Mouse (Mus musculus) MEL (cell line): ENCODE measurements around the gene Tmem175. TPM values are rescaled to one million over a fixed set of nuclear protein-coding genes. Genes with fewer than 3 reads are reported as not detected.

Experiments used
- DNase-seq: peaks from one replicate; pipeline ENCODE4 v3.0.0; 2011; ENCODE audit warnings: low read depth, low spot score
- H3K27ac ChIP-seq: 2 replicates; pipeline ENCODE4 v1.5.1; 2012; ENCODE audit warnings: low read depth, mild to moderate bottlenecking, control low read depth, low read length, moderate library complexity; ENCODE audit not compliant: control insufficient read depth
- H3K27me3 ChIP-seq, 2 experiments: fragments of 150-350 bp in 1 of 2; sonication (generic) in 1 of 2; 2 replicates each; pipeline ENCODE4 v1.6.1; 2012; ENCODE audit warnings: low read length in 2 of 2, mild to moderate bottlenecking in 2 of 2, improper control_type of control experiment in 1 of 2, moderate library complexity in 1 of 2; ENCODE audit not compliant: insufficient read depth in 2 of 2, control insufficient read depth in 1 of 2
- H3K36me3 ChIP-seq, 2 experiments: 2 replicates each; pipeline ENCODE4 v1.6.1; 2012 to 2014; ENCODE audit warnings: low read length in 2 of 2, improper control_type of control experiment in 1 of 2, inconsistent platforms in 1 of 2, mild to moderate bottlenecking in 1 of 2; ENCODE audit not compliant: insufficient read depth in 2 of 2, control insufficient read depth in 1 of 2
- H3K4me1 ChIP-seq, 2 experiments: fragments of 150-350 bp in 1 of 2; sonication (generic) in 1 of 2; 2 replicates each; pipeline ENCODE4 v1.6.1; 2012; ENCODE audit warnings: low read length in 2 of 2, improper control_type of control experiment in 1 of 2, mild to moderate bottlenecking in 1 of 2; ENCODE audit not compliant: insufficient read depth in 2 of 2, control insufficient read depth in 1 of 2
- H3K4me3 ChIP-seq, 2 experiments: fragments of 150-350 bp in 1 of 2; sonication (generic) in 1 of 2; 2 replicates each; pipeline ENCODE4 v1.5.1; 2012; ENCODE audit warnings: low read depth in 2 of 2, low read length in 2 of 2, mild to moderate bottlenecking in 2 of 2, moderate library complexity in 2 of 2, control low read depth in 1 of 2, improper control_type of control experiment in 1 of 2; ENCODE audit not compliant: control insufficient read depth in 1 of 2, insufficient read depth in 1 of 2
- H3K79me2 ChIP-seq: 2 replicates; pipeline ENCODE4 v1.6.1; 2012; ENCODE audit warnings: mild to moderate bottlenecking, low read length, moderate library complexity; ENCODE audit not compliant: control insufficient read depth, poor library complexity, insufficient read depth
- H3K9ac ChIP-seq: 2 replicates; pipeline ENCODE4 v1.6.1; 2012; ENCODE audit warnings: low read depth, mild to moderate bottlenecking, control low read depth, low read length, moderate library complexity; ENCODE audit not compliant: control insufficient read depth, poor library complexity, severe bottlenecking
- H3K9me3 ChIP-seq: fragments of 150-350 bp; sonication (generic); replicated peaks from 2 replicates; pipeline ENCODE4 v1.6.1; 2012; ENCODE audit warnings: mild to moderate bottlenecking, low read length, improper control_type of control experiment, moderate library complexity; ENCODE audit not compliant: insufficient read depth
- BHLHE40 ChIP-seq: IDR thresholded peaks from 2 replicates; pipeline ENCODE4 v1.6.1; 2012; ENCODE audit warnings: low read depth, mild to moderate bottlenecking, inconsistent platforms, low read length, improper control_type of control experiment, borderline replicate concordance
- CHD2 ChIP-seq: IDR thresholded peaks from 2 replicates; pipeline ENCODE4 v1.6.1; 2011; ENCODE audit warnings: low read length, improper control_type of control experiment
- CTCF ChIP-seq, 3 experiments: IDR thresholded peaks in 2 of 3; conservative IDR thresholded peaks in 1 of 3; 2 replicates each; pipeline ENCODE4 v1.5.1; 2011 to 2012; ENCODE audit warnings: low read length in 3 of 3, low read depth in 2 of 3, mild to moderate bottlenecking in 2 of 3, improper control_type of control experiment in 1 of 3, inconsistent platforms in 1 of 3, mixed read lengths in 1 of 3, moderate library complexity in 1 of 3; ENCODE audit not compliant: control insufficient read depth in 1 of 3, insufficient read depth in 1 of 3, poor library complexity in 1 of 3, severe bottlenecking in 1 of 3
- E2F4 ChIP-seq: IDR thresholded peaks from 2 replicates; pipeline ENCODE4 v1.6.1; 2011; ENCODE audit warnings: low read depth, low read length, improper control_type of control experiment, borderline replicate concordance
- ELF1 ChIP-seq: IDR thresholded peaks from 2 replicates; pipeline ENCODE4 v1.6.1; 2014; ENCODE audit warnings: low read depth, mild to moderate bottlenecking, inconsistent platforms, low read length, improper control_type of control experiment, moderate library complexity
- EP300 ChIP-seq, 2 experiments: IDR thresholded peaks; 2 replicates each; pipeline ENCODE4 v1.6.1; 2011; ENCODE audit warnings: improper control_type of control experiment in 2 of 2, low read length in 2 of 2, low read depth in 1 of 2, mild to moderate bottlenecking in 1 of 2
- ETS1 ChIP-seq: IDR thresholded peaks from 2 replicates; pipeline ENCODE4 v1.6.1; 2012; ENCODE audit warnings: low read depth, mild to moderate bottlenecking, inconsistent platforms, low read length, improper control_type of control experiment, moderate library complexity
- GABPA ChIP-seq: IDR thresholded peaks from 2 replicates; pipeline ENCODE4 v1.6.1; 2012; ENCODE audit warnings: low read depth, mild to moderate bottlenecking, inconsistent platforms, low read length, improper control_type of control experiment, moderate library complexity
- GATA1 ChIP-seq: IDR thresholded peaks from 2 replicates; pipeline ENCODE4 v1.6.1; 2011; ENCODE audit warnings: low read depth, low read length, improper control_type of control experiment
- HCFC1 ChIP-seq: IDR thresholded peaks from 2 replicates; pipeline ENCODE4 v1.6.1; 2012; ENCODE audit warnings: low read depth, mild to moderate bottlenecking, inconsistent platforms, low read length, improper control_type of control experiment, moderate library complexity
- JUND ChIP-seq: IDR thresholded peaks from 2 replicates; pipeline ENCODE4 v1.6.1; 2011; ENCODE audit warnings: low read depth, mild to moderate bottlenecking, improper control_type of control experiment, low read length
- KAT2A ChIP-seq: conservative IDR thresholded peaks from 2 replicates; pipeline ENCODE4 v1.6.1; 2012; ENCODE audit warnings: low read depth, low read length, improper control_type of control experiment, inconsistent platforms
- MAFK ChIP-seq: IDR thresholded peaks from 2 replicates; pipeline ENCODE4 v1.6.1; 2011; ENCODE audit warnings: low read depth, mild to moderate bottlenecking, low read length, improper control_type of control experiment, borderline replicate concordance
- MAX ChIP-seq: IDR thresholded peaks from 2 replicates; pipeline ENCODE4 v1.6.1; 2011; ENCODE audit warnings: low read length, improper control_type of control experiment
- MAZ ChIP-seq: IDR thresholded peaks from 2 replicates; pipeline ENCODE4 v1.6.1; 2012; ENCODE audit warnings: low read depth, mild to moderate bottlenecking, inconsistent platforms, low read length, improper control_type of control experiment
- MYB ChIP-seq: IDR thresholded peaks from 2 replicates; pipeline ENCODE4 v1.6.1; 2011; ENCODE audit warnings: mild to moderate bottlenecking, low read depth, low read length, improper control_type of control experiment
- MYC ChIP-seq: IDR thresholded peaks from 2 replicates; pipeline ENCODE4 v1.6.1; 2011; ENCODE audit warnings: low read depth, mild to moderate bottlenecking, low read length, improper control_type of control experiment, moderate library complexity
- NELFE ChIP-seq: IDR thresholded peaks from 2 replicates; pipeline ENCODE4 v1.6.1; 2011; ENCODE audit warnings: low read depth, low read length, improper control_type of control experiment
- NRF1 ChIP-seq: IDR thresholded peaks from 2 replicates; pipeline ENCODE4 v1.6.1; 2014; ENCODE audit warnings: low read depth, mild to moderate bottlenecking, inconsistent platforms, low read length, improper control_type of control experiment, moderate library complexity; ENCODE audit not compliant: poor library complexity, insufficient read depth, severe bottlenecking
- POLR2A ChIP-seq, 2 experiments: IDR thresholded peaks; 2 replicates each; pipeline ENCODE4 v1.6.1; 2011 to 2012; ENCODE audit warnings: low read length in 2 of 2, mild to moderate bottlenecking in 2 of 2, control low read depth in 1 of 2, improper control_type of control experiment in 1 of 2, low read depth in 1 of 2, moderate library complexity in 1 of 2; ENCODE audit not compliant: control insufficient read depth in 1 of 2, insufficient read depth in 1 of 2, poor library complexity in 1 of 2
- POLR2AphosphoS2 ChIP-seq: IDR thresholded peaks from 2 replicates; pipeline ENCODE4 v1.6.1; 2011; ENCODE audit warnings: low read length, improper control_type of control experiment
- POLR2AphosphoS5 ChIP-seq: IDR thresholded peaks from 2 replicates; pipeline ENCODE4 v1.6.1; 2012; ENCODE audit warnings: low read depth, borderline replicate concordance, mild to moderate bottlenecking, inconsistent platforms, low read length, moderate library complexity, mixed read lengths
- RAD21 ChIP-seq: IDR thresholded peaks from 2 replicates; pipeline ENCODE4 v1.6.1; 2011; ENCODE audit warnings: mild to moderate bottlenecking, low read depth, low read length, improper control_type of control experiment
- RCOR1 ChIP-seq: IDR thresholded peaks from 2 replicates; pipeline ENCODE4 v1.6.1; 2012; ENCODE audit warnings: low read depth, mild to moderate bottlenecking, inconsistent platforms, low read length, improper control_type of control experiment
- SIN3A ChIP-seq: IDR thresholded peaks from 2 replicates; pipeline ENCODE4 v1.6.1; 2012; ENCODE audit warnings: low read length, improper control_type of control experiment, inconsistent platforms
- SMC3 ChIP-seq: IDR thresholded peaks from 2 replicates; pipeline ENCODE4 v1.6.1; 2011; ENCODE audit warnings: low read depth, low read length, improper control_type of control experiment
- TAL1 ChIP-seq: IDR thresholded peaks from 2 replicates; pipeline ENCODE4 v1.6.1; 2012; ENCODE audit warnings: mild to moderate bottlenecking, inconsistent platforms, low read length, moderate library complexity, mixed read lengths
- TBP ChIP-seq: IDR thresholded peaks from 2 replicates; pipeline ENCODE4 v1.8.0; 2011; ENCODE audit warnings: low read depth, low read length, improper control_type of control experiment
- TCF12 ChIP-seq: IDR thresholded peaks from 2 replicates; pipeline ENCODE4 v1.6.1; 2014; ENCODE audit warnings: low read depth, mild to moderate bottlenecking, inconsistent platforms, low read length, improper control_type of control experiment, moderate library complexity
- USF1 ChIP-seq: IDR thresholded peaks from 2 replicates; pipeline ENCODE4 v1.6.1; 2014; ENCODE audit warnings: low read depth, mild to moderate bottlenecking, inconsistent platforms, low read length, improper control_type of control experiment, moderate library complexity
- USF2 ChIP-seq, 2 experiments: IDR thresholded peaks; 2 replicates each; pipeline ENCODE4 v1.6.1; 2011 to 2012; ENCODE audit warnings: improper control_type of control experiment in 2 of 2, low read length in 2 of 2, borderline replicate concordance in 1 of 2, inconsistent platforms in 1 of 2, low read depth in 1 of 2, mild to moderate bottlenecking in 1 of 2; ENCODE audit not compliant: insufficient read depth in 1 of 2
- ZC3H11A ChIP-seq: IDR thresholded peaks from 2 replicates; pipeline ENCODE4 v1.6.1; 2012; ENCODE audit warnings: low read depth, mild to moderate bottlenecking, inconsistent platforms, low read length, improper control_type of control experiment
- ZKSCAN1 ChIP-seq: IDR thresholded peaks from 2 replicates; pipeline ENCODE4 v1.6.1; 2012; ENCODE audit warnings: low read depth, mild to moderate bottlenecking, inconsistent platforms, low read length, improper control_type of control experiment, moderate library complexity
- ZMIZ1 ChIP-seq: IDR thresholded peaks from 2 replicates; pipeline ENCODE4 v1.6.1; 2012; ENCODE audit warnings: low read depth, mild to moderate bottlenecking, inconsistent platforms, low read length, improper control_type of control experiment, moderate library complexity
- ZNF384 ChIP-seq: IDR thresholded peaks from 2 replicates; pipeline ENCODE4 v1.6.1; 2012; ENCODE audit warnings: low read depth, mild to moderate bottlenecking, inconsistent platforms, low read length, improper control_type of control experiment
- polyA plus RNA-seq, 2 experiments: library from polyadenylated mRNA; stranded (reverse) in 1 of 2; unstranded in 1 of 2; fragments of >175 nt in 1 of 2; fragments of >200 nt in 1 of 2; gene quantifications; 2 replicates each; pipeline versions ENCODE4 v1.2.1 to v1.2.4; 2012; ENCODE audit warnings: low replicate concordance in 2 of 2, low read depth in 1 of 2; ENCODE audit not compliant: insufficient read length in 2 of 2, insufficient read depth in 1 of 2, missing spikeins in 1 of 2
- total RNA-seq: library from RNA; depleted of rRNA; stranded (reverse); fragments of 300-350 nt; gene quantifications from 2 replicates; pipeline ENCODE4 v1.2.3, GENCODE M21; 2012

Tmem175 gene
- total and polyA plus RNA-seq, 3 experiments, result 19.3 to 39.2 TPM; not detected in 1

DNA sequence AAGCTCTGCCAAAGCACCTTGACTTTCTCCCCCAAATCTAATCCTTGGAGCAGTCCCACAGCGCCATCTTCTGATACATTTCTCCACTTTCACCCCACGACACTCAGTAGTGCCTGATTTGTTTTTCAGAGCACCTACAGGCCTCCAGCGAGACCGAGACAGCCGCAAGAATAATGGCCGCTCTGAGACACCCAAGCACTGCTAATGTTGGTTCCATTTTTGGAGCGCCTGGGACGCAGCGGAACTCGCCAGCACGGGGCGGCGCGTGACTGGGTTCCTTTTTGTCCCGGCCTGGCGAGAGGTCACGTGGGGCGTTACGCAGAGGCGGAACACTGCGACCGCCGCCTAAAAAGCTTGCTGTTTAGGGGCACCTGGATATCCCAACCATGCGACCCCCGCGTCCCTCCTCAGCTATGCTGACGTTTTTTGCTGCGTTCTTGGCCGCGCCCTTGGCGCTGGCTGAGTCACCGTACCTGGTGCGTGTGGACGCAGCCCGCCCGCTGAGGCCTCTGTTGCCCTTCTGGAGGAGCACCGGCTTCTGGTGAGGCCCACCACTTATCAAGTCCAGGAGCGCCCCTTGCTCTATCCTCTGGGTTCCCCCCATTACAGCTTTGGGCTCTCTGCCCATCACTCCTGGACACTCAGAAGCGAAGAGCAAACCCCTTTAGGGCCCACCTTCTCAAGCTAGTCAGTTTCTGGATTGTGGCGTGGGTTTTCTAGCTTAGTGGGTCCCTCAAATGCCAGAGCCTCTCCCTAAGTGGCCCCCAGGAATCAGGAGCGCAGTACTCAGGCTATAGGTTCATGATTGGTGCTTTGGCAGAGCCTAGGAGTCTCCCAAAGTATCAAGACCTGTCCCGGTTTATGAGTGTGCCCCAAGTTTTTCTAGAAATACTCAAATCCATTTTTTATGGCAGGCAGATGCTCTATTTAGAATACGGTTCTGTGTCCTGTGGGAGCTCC, 39.7 kb downstream of the Tmem175 start, which contains the start of gene Dgkq:
Dgkq (minus strand) TSS at position 696 of the 960 bp plus-strand sequence.
- H3K9ac ChIP-seq, result peak within 1 kb of the TSS; percentile 88
- peaks cover 20% of the 10 kb centered on the region for H3K79me2 ChIP-seq
- TF ChIP-seq RCOR1 (peak; percentile 15; the same call in 1 of the 2 replicates), ZNF384 (no peak), BHLHE40 (peak; percentile 94), USF2 (IDR thresholded peaks at IDR 0.05; ENCODE audit: borderline replicate concordance in 1 of 2, insufficient read depth in 1 of 2, low read depth in 1 of 2, low read length in 2 of 2) (peak; percentile 62 to 88; a peak in 3 of 4 replicates), MAFK (no peak), POLR2AphosphoS2 (peak; percentile 93), EP300 (IDR thresholded peaks at IDR 0.05; ENCODE audit: low read depth in 1 of 2, low read length in 2 of 2) (0 out of 4 replicates have a peak, but pooled peaks of 1 of the 2 experiments have one; percentile 26), TCF12 (0 out of 2 replicates have a peak, but pooled peaks have one; percentile 43), MYB (no peak), CTCF (IDR thresholded peaks at IDR 0.05 in 2 of 3, conservative IDR thresholded peaks at IDR 0.05 in 1 of 3; ENCODE audit: control insufficient read depth in 1 of 3, insufficient read depth in 1 of 3, low read depth in 2 of 3, low read length in 3 of 3, poor library complexity in 1 of 3, severe bottlenecking in 1 of 3) (peak; percentile 45 to 77 (median 47)), ZC3H11A (no peak), ELF1 (peak; percentile 59), NRF1 (no peak), ZMIZ1 (peak; percentile 81), E2F4 (no peak), GABPA (no peak), USF1 (peak; percentile 99), ETS1 (peak; percentile 43), GATA1 (no peak), POLR2A (IDR thresholded peaks at IDR 0.05; ENCODE audit: control insufficient read depth in 1 of 2, insufficient read depth in 1 of 2, low read depth in 1 of 2, low read length in 2 of 2, poor library complexity in 1 of 2) (peak; percentile 77), KAT2A (no peak), MAZ (no peak), SIN3A (peak; percentile 63), MYC (no peak), POLR2AphosphoS5 (peak; percentile 43; the same call in 1 of the 2 replicates), RAD21 (peak; percentile 76), SMC3 (peak; percentile 56), TBP (peak; percentile 49; the same call in 1 of the 2 replicates), TAL1 (no peak), JUND (no peak), MAX (peak; percentile 90), NELFE (peak; percentile 61), ZKSCAN1 (peak; percentile 13; the same call in 1 of the 2 replicates), HCFC1 (peak; percentile 67), CHD2 (peak; percentile 6; the same call in 1 of the 2 replicates)

More for the DNA sequence above, 39.7 kb downstream of the Tmem175 start, which contains the start of gene Dgkq:
- H3K9me3 ChIP-seq, result no peaks in the 10 kb centered on the region
- H3K4me1 ChIP-seq, result peaks cover 15 to 30% of the 10 kb centered on the region in 2 experiments
- H3K27ac ChIP-seq, result peak within 1 kb of the TSS; percentile 95
- H3K36me3 ChIP-seq, result peaks cover 2 to 19% of the 10 kb centered on the region in 2 experiments; a peak in 3 of 4 replicates
- peak within 1 kb of the TSS; percentile 60 to 79 for H3K4me3 ChIP-seq
- DNase-seq, result peak; percentile 92
- H3K27me3 ChIP-seq, result no peaks in the 10 kb centered on the region
